Mouse (Mus musculus) kidney, adult 2 months (tissue): ENCODE measurements around the gene Hoxd8. TPM values are rescaled to one million over a fixed set of nuclear protein-coding genes. Genes with fewer than 3 reads are reported as not detected.

ENCODE experiments used
- DNase-seq: peaks from one replicate; pipeline ENCODE4 v3.0.0; 2021
- H3K27ac ChIP-seq: fragments of 200-500 bp; 2 replicates; pipeline ENCODE4 v1.5.1; 2012; ENCODE audit warnings: low read depth, low read length, control low read depth, inconsistent platforms; ENCODE audit not compliant: insufficient read depth
- H3K27me3 ChIP-seq: fragments of 200-500 bp; replicated peaks from 2 replicates; pipeline ENCODE4 v1.6.1; 2012; ENCODE audit warnings: mild to moderate bottlenecking, moderate library complexity, low read length, inconsistent platforms; ENCODE audit not compliant: control insufficient read depth, insufficient read depth
- H3K36me3 ChIP-seq: fragments of 200-500 bp; 2 replicates; pipeline ENCODE4 v1.6.1; 2012; ENCODE audit warnings: mild to moderate bottlenecking, moderate library complexity, low read length, inconsistent platforms; ENCODE audit not compliant: control insufficient read depth, insufficient read depth
- H3K4me1 ChIP-seq: fragments of 200-500 bp; 2 replicates; pipeline ENCODE4 v1.6.1; 2011; ENCODE audit warnings: low read length; ENCODE audit not compliant: control insufficient read depth, insufficient read depth
- H3K4me3 ChIP-seq: fragments of 200-500 bp; 2 replicates; pipeline ENCODE4 v1.5.1; 2011; ENCODE audit warnings: mild to moderate bottlenecking, low read depth, low read length, control low read depth; ENCODE audit not compliant: insufficient read depth
- CTCF ChIP-seq: fragments of 200-500 bp; conservative IDR thresholded peaks from 2 replicates; pipeline ENCODE4 v1.5.1; 2011; ENCODE audit warnings: low read depth, mild to moderate bottlenecking, control low read depth, low read length, moderate library complexity, mixed read lengths; ENCODE audit not compliant: insufficient read depth, insufficient read length
- POLR2A ChIP-seq: fragments of 200-500 bp; IDR thresholded peaks from one replicate; pipeline ENCODE4 v1.6.1; 2011; ENCODE audit warnings: low read depth, low read length, control low read depth
- WGBS: fragments of 180-500 bp; shearing (Covaris S2); methylation state at CpG from one replicate; pipeline ENCODE4 v1.1.7; 2018; 5-methylcytosine and 5-hydroxymethylcytosine counted together
- polyA plus RNA-seq: library from polyadenylated mRNA; depleted of rRNA; stranded (reverse); fragments of >200 nt; gene quantifications from 2 replicates; pipeline ENCODE4 v1.2.3, GENCODE M21; 2012; rRNA removed

Gene Hoxd8
- polyA plus RNA-seq, 1 experiment = 45.8 TPM

- no peaks in the 10 kb centered on the region for H3K36me3 ChIP-seq
- no peak overlapping the region for H3K4me3 ChIP-seq
- H3K27ac ChIP-seq = no peak overlapping the region
- no peak for DNase-seq
- H3K4me1 ChIP-seq = 0 out of 2 replicates have a peak, but pooled peaks cover 3% of the 10 kb centered on the region
- peaks cover 4% of the 10 kb centered on the region; the same call in 1 of the 2 replicates for H3K27me3 ChIP-seq
- 80% methylated on average over 5 of the region's 5 CpGs for WGBS
- TF ChIP-seq POLR2A (no peak), CTCF (no peak)
Observed at GRCm38 (mm10) chr2:74753711-74754110, 49.3 kb downstream of the Hoxd8 start.

Other genes with a start within 250 kb of the Hoxd8 start
- 2.6 and 3.5 TPM in 2 replicates for gene Lnpk, start 125.2 kb upstream of the Hoxd8 start, polyA plus RNA-seq
- gene Evx2, start 45.1 kb upstream of the Hoxd8 start, polyA plus RNA-seq = not detected in 2 replicates
- gene Hoxd13, start 36.3 kb upstream of the Hoxd8 start, polyA plus RNA-seq = not detected in 2 replicates
- not detected in 2 replicates for gene Hoxd12, start 29.6 kb upstream of the Hoxd8 start, polyA plus RNA-seq
- 2.1 and 2.8 TPM in 2 replicates for gene Hoxd11, start 25.1 kb upstream of the Hoxd8 start, polyA plus RNA-seq
- 7.6 and 7.9 TPM in 2 replicates for gene Hoxd10, start 12.7 kb upstream of the Hoxd8 start, polyA plus RNA-seq
- gene Hoxd9, start 6.9 kb upstream of the Hoxd8 start, polyA plus RNA-seq = 23.9 and 26.0 TPM in 2 replicates
- 10.2 and 10.7 TPM in 2 replicates for gene Hoxd3, start 7.3 kb downstream of the Hoxd8 start, polyA plus RNA-seq
- 20.3 and 31.4 TPM in 2 replicates for gene Hoxd4, start 7.3 kb downstream of the Hoxd8 start, polyA plus RNA-seq
- gene Gm28230, start 22.1 kb downstream of the Hoxd8 start, polyA plus RNA-seq = 5.5 and 7.8 TPM in 2 replicates
- gene Hoxd1, start 58.4 kb downstream of the Hoxd8 start, polyA plus RNA-seq = 0.04 and 0.08 TPM in 2 replicates
- gene Mtx2, start 121.2 kb downstream of the Hoxd8 start, polyA plus RNA-seq = 66.8 and 68.3 TPM in 2 replicates